Mouse (Mus musculus): ENCODE results near the gene Ccl9. TPM values are rescaled to one million over a fixed set of nuclear protein-coding genes. Genes with fewer than 3 reads are reported as not detected.

The Ccl9 gene
- polyA plus RNA-seq, 1 experiment from 2014 or later, result 2.1 TPM

DNA sequence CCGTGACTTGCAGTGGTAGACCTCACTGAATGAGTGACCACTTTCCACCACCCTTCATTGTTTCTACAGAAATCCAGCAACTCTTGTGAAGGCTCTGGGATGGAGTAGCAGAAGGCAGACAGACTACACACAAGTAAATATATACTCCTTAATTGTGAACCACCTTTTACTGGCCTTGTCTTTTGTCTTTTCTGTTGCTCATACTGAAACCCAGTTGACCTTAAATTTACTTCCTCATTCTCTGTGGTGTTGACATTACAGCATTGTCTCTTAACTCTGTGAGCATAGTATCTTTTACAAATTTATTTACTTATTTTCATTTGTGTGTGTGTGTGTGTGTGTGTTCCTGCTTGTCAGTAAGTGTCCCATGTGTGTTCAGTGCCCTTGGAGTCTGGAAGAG lies 45.2 kb downstream of the Ccl9 start:
- Histone ChIP-seq H3K9me3 (ENCODE audit: control insufficient read depth, low read length) (no peaks in the 10 kb centered on the region), H3K27ac (no peak overlapping the region), H3K36me3 (replicated peaks; ENCODE audit: control insufficient read depth, insufficient read depth) (no peaks in the 10 kb centered on the region), H3K4me3 (replicated peaks; ENCODE audit: low read length) (no peak overlapping the region), H3K27me3 (ENCODE audit: control insufficient read depth, insufficient read depth, low read length) (no peaks in the 10 kb centered on the region), H3K9ac (no peak overlapping the region), H3K4me2 (replicated peaks) (no peak overlapping the region), H3K4me1 (replicated peaks; ENCODE audit: control insufficient read depth, insufficient read depth, low read length) (no peaks in the 10 kb centered on the region)
- DNase-seq (ENCODE audit: low spot score) (no peak), ATAC-seq (ENCODE audit: low FRiP score) (no peak)
- 89% methylated on average over 1 of the region's 1 CpGs for WGBS

DNA sequence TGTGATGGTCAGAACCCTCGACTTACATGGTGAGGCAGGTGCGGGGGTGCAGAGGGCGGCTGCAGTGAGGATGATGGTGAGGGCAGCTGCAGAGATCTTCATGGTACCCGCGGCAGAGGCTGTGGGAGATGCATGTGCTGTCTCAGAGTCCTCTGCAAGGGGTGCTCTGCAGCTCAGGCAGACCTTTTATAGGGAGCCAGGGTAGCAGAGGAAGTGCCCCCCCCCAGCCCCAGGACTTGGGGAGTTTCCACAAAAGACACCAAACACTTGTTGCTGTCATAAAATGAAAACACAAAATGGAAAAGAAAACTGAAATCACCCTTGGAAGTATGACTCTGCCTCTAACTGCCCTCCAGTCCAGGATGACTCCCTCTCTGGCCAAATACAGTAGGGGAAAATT lies 48.1 kb downstream of the Ccl9 start, which contains the start of gene Ccl5:
TSS of gene Ccl5 (minus strand) at position 159 of the 400 bp plus-strand sequence.
- 88% methylated on average over 5 of the region's 5 CpGs for WGBS
- Histone ChIP-seq H3K4me1 (replicated peaks; ENCODE audit: control insufficient read depth, insufficient read depth, low read length) (no peaks in the 10 kb centered on the region), H3K9me3 (ENCODE audit: control insufficient read depth, low read length) (no peaks in the 10 kb centered on the region), H3K9ac (no peak within 1 kb of the TSS), H3K4me2 (replicated peaks) (no peak within 1 kb of the TSS), H3K36me3 (replicated peaks; ENCODE audit: control insufficient read depth, insufficient read depth) (0 out of 2 replicates have a peak, but pooled peaks cover 5% of the 10 kb centered on the region), H3K4me3 (replicated peaks; ENCODE audit: low read length) (no peak within 1 kb of the TSS), H3K27ac (no peak within 1 kb of the TSS), H3K27me3 (ENCODE audit: control insufficient read depth, insufficient read depth, low read length) (no peaks in the 10 kb centered on the region)
- ATAC-seq (ENCODE audit: low FRiP score) (no peak), DNase-seq (ENCODE audit: low spot score) (no peak)

DNA sequence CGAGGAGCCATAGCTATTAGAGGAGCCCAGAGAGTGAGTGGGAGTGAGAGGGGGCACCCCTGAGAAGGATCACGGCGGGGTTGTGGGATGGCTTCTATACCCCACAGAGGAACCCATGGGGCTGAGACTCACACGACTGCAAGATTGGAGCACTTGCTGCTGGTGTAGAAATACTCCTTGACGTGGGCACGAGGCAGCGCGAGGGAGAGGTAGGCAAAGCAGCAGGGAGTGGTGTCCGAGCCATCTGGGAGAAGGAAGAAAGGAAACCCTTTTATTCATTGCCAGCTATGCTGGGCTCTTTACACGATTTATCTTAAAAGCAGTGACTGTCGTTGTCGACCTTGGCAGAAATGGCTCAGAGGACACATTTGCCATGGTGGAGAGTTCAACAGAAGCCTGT lies 49.4 kb downstream of the Ccl9 start:
- no peaks in the 10 kb centered on the region for H3K9me3 ChIP-seq (ENCODE audit: control insufficient read depth, low read length)
- no peak overlapping the region for H3K9ac ChIP-seq
- no peaks in the 10 kb centered on the region for H3K4me1 ChIP-seq (replicated peaks; ENCODE audit: control insufficient read depth, insufficient read depth, low read length)
- 0 out of 2 replicates have a peak, but pooled peaks cover 5% of the 10 kb centered on the region for H3K36me3 ChIP-seq (replicated peaks; ENCODE audit: control insufficient read depth, insufficient read depth)
- no peak overlapping the region for H3K27ac ChIP-seq
- no peak for DNase-seq (ENCODE audit: low spot score)
- no peak overlapping the region for H3K4me3 ChIP-seq (replicated peaks; ENCODE audit: low read length)
- 65% methylated on average over 12 of the region's 12 CpGs for WGBS
- H3K27me3 ChIP-seq (ENCODE audit: control insufficient read depth, insufficient read depth, low read length), result no peaks in the 10 kb centered on the region
- ATAC-seq (ENCODE audit: low FRiP score), result no peak
- H3K4me2 ChIP-seq (replicated peaks), result no peak overlapping the region

Other genes with a start within 250 kb of the Ccl9 start
- gene Rasl10b, start 169.5 kb downstream of the Ccl9 start, polyA plus RNA-seq (2014; fragmentation: Nextera tagmentation; extraction: Ambion mirVana), result 27.1 and 28.6 TPM in 2 replicates
- 0.97 and 1.5 TPM in 2 replicates for gene Gas2l2, start 149.2 kb downstream of the Ccl9 start, polyA plus RNA-seq (2014; fragmentation: Nextera tagmentation; extraction: Ambion mirVana)
- 0.39 and 0.60 TPM in 2 replicates for gene 1700020L24Rik, start 141.0 kb downstream of the Ccl9 start, polyA plus RNA-seq (2014; fragmentation: Nextera tagmentation; extraction: Ambion mirVana)
- 3.9 and 4.2 TPM in 2 replicates for gene Mmp28, start 115.6 kb downstream of the Ccl9 start, polyA plus RNA-seq (2014; fragmentation: Nextera tagmentation; extraction: Ambion mirVana)
- gene Taf15, start 105.5 kb downstream of the Ccl9 start, polyA plus RNA-seq (2014; fragmentation: Nextera tagmentation; extraction: Ambion mirVana), result 9.4 and 11.3 TPM in 2 replicates
- gene Heatr9, start 56.5 kb downstream of the Ccl9 start, polyA plus RNA-seq (2014; fragmentation: Nextera tagmentation; extraction: Ambion mirVana), result not detected in 2 replicates
- not detected in 2 replicates for gene Ccl5, start 48.1 kb downstream of the Ccl9 start, polyA plus RNA-seq (2014; fragmentation: Nextera tagmentation; extraction: Ambion mirVana)
- gene Ccl6, start 14.5 kb upstream of the Ccl9 start, polyA plus RNA-seq (2014; fragmentation: Nextera tagmentation; extraction: Ambion mirVana), result 2.5 and 3.1 TPM in 2 replicates
- not detected in 2 replicates for gene Rpl9-ps1, start 67.0 kb upstream of the Ccl9 start, polyA plus RNA-seq (2014; fragmentation: Nextera tagmentation; extraction: Ambion mirVana)
- gene Ccl3, start 70.7 kb upstream of the Ccl9 start, polyA plus RNA-seq (2014; fragmentation: Nextera tagmentation; extraction: Ambion mirVana), result 1.5 and 1.9 TPM in 2 replicates
- gene Ccl4, start 83.9 kb upstream of the Ccl9 start, polyA plus RNA-seq (2014; fragmentation: Nextera tagmentation; extraction: Ambion mirVana), result 0.43 TPM in 1 of 2 replicates, not detected in the other
- 0.73 and 1.4 TPM in 2 replicates for gene Wfdc17, start 125.4 kb upstream of the Ccl9 start, polyA plus RNA-seq (2014; fragmentation: Nextera tagmentation; extraction: Ambion mirVana)
- not detected in 2 replicates for gene Wfdc18, start 130.4 kb upstream of the Ccl9 start, polyA plus RNA-seq (2014; fragmentation: Nextera tagmentation; extraction: Ambion mirVana)
- gene Wfdc21, start 168.3 kb upstream of the Ccl9 start, polyA plus RNA-seq (2014; fragmentation: Nextera tagmentation; extraction: Ambion mirVana), result not detected in 2 replicates
- 29.1 and 33.3 TPM in 2 replicates for gene Heatr6, start 175.1 kb upstream of the Ccl9 start, polyA plus RNA-seq (2014; fragmentation: Nextera tagmentation; extraction: Ambion mirVana)